Mouse (Mus musculus) testis, adult 2 months (tissue): ENCODE data around the gene Cbln1.

Experiments used
- CTCF ChIP-seq: fragments of 200-500 bp; IDR thresholded peaks from 2 replicates; pipeline ENCODE4 v1.5.1; 2012; ENCODE audit warnings: low read depth, mild to moderate bottlenecking, inconsistent platforms, low read length, moderate library complexity; ENCODE audit not compliant: control insufficient read depth, insufficient read depth, insufficient replicate concordance
- POLR2A ChIP-seq: fragments of 200-500 bp; IDR thresholded peaks from 2 replicates; pipeline ENCODE4 v1.6.1; 2012; ENCODE audit warnings: low read depth, mild to moderate bottlenecking, inconsistent platforms, low read length, moderate library complexity; ENCODE audit not compliant: control insufficient read depth

- TF ChIP-seq CTCF (no peak), POLR2A (no peak)
Measured at GRCm38 (mm10) chr8:87470834-87471602, 1.4 kb downstream of the Cbln1 start.
